Mouse (Mus musculus) embryo, embryonic 10.5 days (tissue): Measurements from ENCODE around the gene Tshz3.

Experiments
- DNase-seq: peaks from one replicate; pipeline ENCODE4 v3.0.0-alpha.2; 2015; ENCODE audit warnings: low spot score

Tshz3 gene

DNA sequence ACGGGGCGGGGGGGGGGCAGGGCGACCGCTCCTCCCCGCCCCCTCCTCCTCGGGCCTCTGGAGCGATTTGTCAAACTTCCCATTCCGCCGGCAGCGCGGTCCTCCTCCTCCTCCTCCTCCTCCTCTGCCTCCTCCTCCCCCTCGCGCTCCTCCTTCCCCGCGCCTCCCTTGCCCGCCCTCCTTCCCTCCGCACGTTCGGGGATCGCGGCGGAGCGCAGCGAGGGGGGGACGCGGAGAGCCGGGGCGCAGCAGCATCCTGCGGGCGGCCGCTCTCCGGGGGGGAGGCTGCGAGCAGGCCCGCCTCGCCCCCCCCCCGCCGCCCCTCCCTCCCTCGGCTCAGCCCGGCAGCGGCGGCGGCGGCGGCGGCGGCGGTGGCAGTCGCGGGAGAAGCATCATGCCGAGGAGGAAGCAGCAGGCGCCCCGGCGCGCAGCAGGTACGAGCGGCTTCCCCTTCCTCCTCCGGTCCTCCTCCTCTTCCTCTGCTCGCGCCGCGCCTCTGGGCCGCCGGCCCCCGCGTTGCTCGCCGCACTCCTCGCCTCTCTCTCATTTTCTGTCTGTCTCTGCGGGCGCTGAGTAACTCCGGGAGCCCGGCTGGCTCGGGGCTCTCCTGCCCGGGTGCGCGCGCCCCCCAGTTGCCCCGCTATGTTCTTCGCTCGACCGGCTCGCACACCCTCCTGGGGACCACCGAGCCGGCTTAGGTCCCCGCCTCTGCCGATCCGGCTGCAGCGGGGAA is at the start of gene Tshz3:
Tshz3 (plus strand) TSS at position 263 of the 733 bp plus-strand sequence.
- peak; percentile 45 for DNase-seq

DNA sequence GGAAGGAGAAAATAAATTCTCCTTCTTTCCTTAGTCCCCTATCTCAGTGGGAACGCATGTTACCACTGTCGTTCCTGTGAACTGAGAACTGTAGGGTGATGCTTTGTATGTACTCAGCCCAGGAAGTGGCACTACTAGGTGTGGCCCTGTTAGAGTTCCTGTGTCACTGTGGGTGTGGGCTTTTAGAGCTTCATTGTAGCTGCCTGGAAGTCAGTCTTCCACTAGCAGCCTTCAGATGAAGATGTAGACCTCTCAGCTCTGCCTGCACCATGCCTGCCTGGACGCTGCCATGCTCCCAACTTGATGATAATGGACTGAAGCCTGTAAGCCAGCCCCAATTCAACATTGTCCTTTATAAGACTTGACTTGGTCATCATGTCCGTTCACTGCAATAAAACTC is 42.0 kb upstream of the Tshz3 start:
- no peak for DNase-seq

GRCm38 (mm10) chr7:36656401-36656800 is 41.5 kb upstream of the Tshz3 start:
- DNase-seq: no peak

- DNase-seq: peak; percentile 82
Observed at GRCm38 (mm10) chr7:36658331-36658730, 39.6 kb upstream of the Tshz3 start.

- DNase-seq: no peak
Observed at GRCm38 (mm10) chr7:36659265-36659664, 38.7 kb upstream of the Tshz3 start.

DNA sequence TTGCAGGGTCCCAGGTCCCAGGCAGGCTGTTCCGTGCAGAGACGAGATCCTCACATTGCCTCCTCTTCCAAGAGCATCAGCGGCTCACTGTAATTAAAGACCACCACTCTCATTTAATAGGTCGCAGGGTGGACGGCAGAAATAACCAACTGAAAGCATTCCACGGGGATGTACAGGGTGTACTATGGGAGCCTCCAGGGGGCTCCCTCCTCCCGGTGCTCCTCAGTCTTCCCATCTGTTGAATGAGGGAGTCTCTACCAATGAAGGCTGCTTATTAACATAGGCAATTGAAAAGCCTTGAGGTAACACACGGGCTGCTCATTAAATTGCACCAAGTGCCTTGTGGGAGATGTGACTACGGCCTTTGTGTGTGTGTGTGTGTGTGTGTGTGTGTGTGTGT is 37.3 kb upstream of the Tshz3 start:
- DNase-seq: no peak

- DNase-seq: no peak
Observed at GRCm38 (mm10) chr7:36663431-36663830, 34.5 kb upstream of the Tshz3 start.

- DNase-seq: no peak
Observed at GRCm38 (mm10) chr7:36667767-36668166, 30.2 kb upstream of the Tshz3 start.

DNA sequence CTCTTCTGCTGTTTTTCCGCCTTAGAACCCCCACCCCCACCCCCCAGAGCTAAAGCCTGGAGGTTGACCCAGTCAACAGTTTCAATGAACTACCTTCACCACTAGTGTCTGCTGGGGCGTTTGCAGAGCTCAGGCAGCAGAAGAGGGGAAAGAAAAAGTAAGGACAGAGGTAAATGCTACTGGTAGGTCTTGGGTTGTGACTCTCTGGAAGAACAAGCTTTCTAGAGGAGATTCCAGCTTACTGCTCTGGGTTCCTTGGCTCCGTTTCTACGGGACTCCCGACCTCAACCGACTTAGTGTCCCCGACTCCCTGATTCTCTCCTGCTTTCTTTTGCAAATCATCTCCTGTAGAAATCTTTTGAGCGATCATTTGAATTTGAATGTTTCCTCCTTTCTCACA is 19.9 kb upstream of the Tshz3 start:
- DNase-seq: no peak

GRCm38 (mm10) chr7:36678510-36678909 is 19.4 kb upstream of the Tshz3 start:
- peak; percentile 61 for DNase-seq

- DNase-seq: peak; percentile 40
Observed at GRCm38 (mm10) chr7:36679031-36679618, 18.8 kb upstream of the Tshz3 start.

DNA sequence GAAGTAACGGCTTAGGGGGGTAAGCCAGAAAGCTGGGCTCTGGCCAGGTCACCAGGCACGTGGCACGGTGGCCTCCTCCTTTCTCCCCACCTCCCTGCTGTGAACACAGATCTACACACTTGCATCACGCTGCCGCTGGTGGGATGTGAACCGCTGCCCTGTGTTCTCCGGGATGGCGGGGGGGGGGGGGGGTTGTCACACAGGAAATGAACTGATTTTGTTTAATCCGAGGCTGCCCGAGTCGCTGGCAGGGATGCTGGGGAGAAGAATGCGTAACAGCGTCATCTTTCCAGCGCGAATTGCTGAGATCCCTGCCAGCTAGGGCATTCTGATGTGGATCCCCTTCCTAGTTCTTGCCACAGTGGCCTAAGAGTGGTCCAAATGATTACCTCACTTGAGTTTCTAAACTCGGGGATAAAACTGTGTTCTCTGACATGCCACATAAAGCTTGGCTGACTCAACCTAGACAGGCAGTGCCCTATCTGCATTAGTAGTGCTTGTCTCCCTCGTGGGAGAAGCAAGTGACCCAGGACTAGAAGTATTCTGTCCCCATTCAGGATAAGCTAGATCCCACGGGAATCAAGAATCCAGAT is 18.0 kb upstream of the Tshz3 start:
- DNase-seq: peak; percentile 48

DNA sequence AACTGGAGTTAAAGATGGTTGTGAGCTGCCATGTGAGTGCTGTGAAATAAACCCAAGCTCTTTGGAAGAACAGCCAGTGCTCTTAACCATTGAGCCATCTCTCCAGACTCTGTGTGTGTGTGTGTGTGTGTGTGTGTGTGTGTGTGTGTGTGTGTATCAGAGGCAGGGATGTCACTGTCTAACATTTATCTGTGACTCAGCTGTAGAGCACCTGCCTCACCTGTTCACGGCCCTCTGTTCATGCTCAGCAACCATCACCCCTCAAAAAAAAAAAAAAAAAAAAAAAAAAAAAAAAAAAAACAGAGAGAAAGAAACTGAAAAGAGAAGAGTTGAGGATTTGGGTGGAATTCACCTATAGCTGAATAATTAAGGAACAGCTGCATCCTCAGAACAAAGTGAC is 10.4 kb upstream of the Tshz3 start:
- DNase-seq: no peak

- DNase-seq: no peak
Observed at GRCm38 (mm10) chr7:36689049-36689793, 8.7 kb upstream of the Tshz3 start.

DNA sequence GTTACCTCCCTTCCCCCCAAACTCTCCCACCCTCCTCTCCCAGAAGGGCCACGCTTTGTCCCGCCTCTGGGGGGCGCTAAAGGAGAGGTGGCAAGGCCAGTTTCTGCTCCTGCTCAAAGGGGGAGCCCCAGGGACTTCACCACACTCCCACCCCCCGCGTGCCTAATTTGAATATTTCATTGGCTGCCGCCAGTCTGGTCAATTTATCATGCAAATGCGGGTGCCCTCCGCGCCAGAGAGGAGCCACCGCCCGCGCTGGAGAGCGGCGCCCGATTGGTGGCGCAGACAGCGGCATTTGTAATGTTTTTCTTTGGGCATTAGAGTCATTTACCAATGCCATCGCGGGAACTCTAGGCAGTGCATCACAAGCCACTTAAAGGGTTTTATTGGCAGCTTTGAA is 7.4 kb upstream of the Tshz3 start:
- peak; percentile 55 for DNase-seq

GRCm38 (mm10) chr7:36691617-36692016 is 6.3 kb upstream of the Tshz3 start:
- DNase-seq: no peak

- DNase-seq: peak; percentile 42
Observed at GRCm38 (mm10) chr7:36692381-36692780, 5.5 kb upstream of the Tshz3 start.

DNA sequence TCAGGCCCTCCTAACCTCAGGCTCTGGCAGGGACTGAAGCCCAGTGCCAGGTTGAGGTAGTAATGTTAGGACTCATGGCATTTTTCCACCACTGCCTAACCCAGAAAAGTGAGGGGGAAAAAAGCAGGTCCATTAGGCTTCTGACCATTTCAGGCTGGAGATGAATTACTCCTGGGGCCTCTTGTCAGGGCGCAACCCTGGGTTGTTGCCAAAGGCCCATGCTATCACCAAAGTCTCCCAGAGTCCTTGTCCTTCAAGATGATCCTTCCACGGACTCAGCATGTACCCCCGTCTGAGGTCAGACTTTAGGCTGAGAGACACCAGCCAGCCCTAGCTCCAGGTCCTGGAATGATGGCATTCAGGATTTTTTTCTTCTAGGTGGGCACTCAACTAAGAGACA is 4.8 kb upstream of the Tshz3 start:
- DNase-seq: no peak

- DNase-seq: peak; percentile 36
Observed at GRCm38 (mm10) chr7:36694642-36695191, 3.2 kb upstream of the Tshz3 start.

- DNase-seq: peak; percentile 70
Observed at GRCm38 (mm10) chr7:36695276-36695675, 2.6 kb upstream of the Tshz3 start.

DNA sequence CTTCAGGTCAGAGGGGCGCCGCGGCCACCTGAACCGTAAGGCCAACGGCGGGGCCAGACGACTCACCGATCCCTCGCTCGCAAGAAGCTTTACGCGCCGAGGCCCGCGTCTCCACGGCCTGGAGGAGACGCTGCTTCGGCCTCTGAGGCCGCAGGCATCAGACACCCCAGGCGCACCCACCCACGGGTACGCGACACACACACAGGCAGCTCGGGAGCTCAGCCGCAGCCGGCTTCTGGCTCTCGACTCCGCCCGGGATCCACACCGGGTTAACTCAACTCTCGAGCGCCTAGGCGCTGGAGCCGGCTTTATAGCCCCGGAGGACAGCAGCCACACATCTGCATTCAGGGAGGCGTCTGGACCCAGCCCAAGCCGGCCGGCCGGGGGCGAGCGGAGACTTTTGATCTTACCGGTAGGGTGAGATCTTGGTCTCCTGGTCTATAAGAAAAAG is 2.1 kb upstream of the Tshz3 start:
- DNase-seq: peak; percentile 74

DNA sequence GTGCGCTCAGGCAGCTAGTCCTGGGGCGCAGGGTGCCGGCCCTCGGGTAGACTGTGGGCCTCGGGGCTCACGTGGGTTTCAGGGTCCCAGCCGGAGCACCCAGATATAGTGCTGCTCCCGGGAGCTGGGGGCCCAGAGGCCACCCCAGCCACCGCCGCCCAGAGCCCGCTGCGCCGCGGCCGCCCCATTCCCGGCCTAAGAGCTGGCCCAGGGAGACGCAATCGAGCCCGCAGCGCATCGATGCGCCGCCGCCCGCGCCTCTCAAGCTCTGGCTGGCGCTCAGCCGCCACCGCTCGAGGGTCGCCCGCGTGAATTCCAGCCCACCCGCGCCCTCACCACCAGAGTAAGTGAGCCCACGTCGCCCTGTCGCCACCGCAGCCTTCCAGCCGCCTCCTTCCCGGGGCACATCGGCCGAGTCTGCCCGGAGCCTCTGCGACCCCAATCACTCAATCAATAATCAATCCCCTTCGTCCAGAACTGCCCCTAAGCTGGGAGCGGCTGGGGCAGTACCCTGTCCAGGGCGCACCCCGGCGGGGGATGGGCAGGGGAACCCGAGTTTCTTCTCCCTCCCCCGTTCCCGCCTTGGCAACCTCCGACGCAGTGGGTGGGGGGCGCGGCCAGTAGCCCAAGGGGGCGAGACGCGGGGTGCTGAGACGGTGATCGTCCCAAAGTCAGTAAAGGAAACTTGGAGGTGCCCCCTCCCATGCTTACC is 1.4 kb upstream of the Tshz3 start:
- DNase-seq: peak; percentile 84
